Mouse (Mus musculus): ENCODE results near the gene Msgn1. TPM values are rescaled to one million over a fixed set of nuclear protein-coding genes. Genes with fewer than 3 reads are reported as not detected.
A peak's percentile ranks its signal among the peaks of the same experiment; 100 is the strongest.

Msgn1 gene
- polyA plus RNA-seq, 1 experiment from 2014 or later, result 0.41 TPM

DNA sequence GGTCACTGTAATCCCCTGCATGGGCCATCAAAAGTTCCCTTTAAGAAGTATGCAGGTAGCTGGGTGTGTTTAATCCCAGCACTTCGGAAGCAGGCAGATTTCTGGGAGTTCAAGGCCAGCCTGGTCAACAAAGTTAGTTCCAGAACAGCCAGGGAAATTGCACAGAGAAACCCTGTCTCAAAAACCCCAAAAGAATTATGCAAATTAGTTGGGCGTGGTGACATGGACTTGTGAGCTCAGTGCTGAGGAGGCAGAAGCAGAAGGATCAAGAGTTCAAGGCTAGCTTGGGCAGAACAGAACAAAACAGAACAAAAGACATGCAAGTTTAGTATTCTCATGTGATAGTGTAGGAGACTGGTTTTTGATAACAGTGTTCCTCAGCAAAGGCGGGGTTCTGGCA is 13.8 kb upstream of the Msgn1 start:
- no peak overlapping the region for H3K9ac ChIP-seq (ENCODE audit: low read length)
- no peak overlapping the region for H3K27ac ChIP-seq (ENCODE audit: low read length)
- no peaks in the 10 kb centered on the region for H3K9me3 ChIP-seq (replicated peaks; ENCODE audit: control insufficient read depth, low read length)
- no peak for ATAC-seq (replicated peaks; ENCODE audit: extremely low read depth, insufficient read depth, low FRiP score)
- peaks cover 23% of the 10 kb centered on the region for H3K4me1 ChIP-seq (ENCODE audit: control insufficient read depth, insufficient read depth, low read length)
- 62% methylated on average over 3 of the region's 3 CpGs for WGBS
- no peaks in the 10 kb centered on the region for H3K36me3 ChIP-seq (ENCODE audit: control insufficient read depth, insufficient read depth)
- no peak overlapping the region for H3K4me3 ChIP-seq (ENCODE audit: low read length)
- no peaks in the 10 kb centered on the region for H3K27me3 ChIP-seq (ENCODE audit: control insufficient read depth, insufficient read depth, low read length)
- H3K4me2 ChIP-seq (ENCODE audit: low read depth, low read length), result no peak overlapping the region

- peak overlapping the region; percentile 76 for H3K27ac ChIP-seq (ENCODE audit: low read length)
- peak; percentile 71 for ATAC-seq (replicated peaks; ENCODE audit: extremely low read depth, insufficient read depth, low FRiP score)
- no peaks in the 10 kb centered on the region for H3K9me3 ChIP-seq (replicated peaks; ENCODE audit: control insufficient read depth, low read length)
- peaks cover 17% of the 10 kb centered on the region for H3K4me1 ChIP-seq (ENCODE audit: control insufficient read depth, insufficient read depth, low read length)
- peak overlapping the region; percentile 30; the same call in 1 of the 2 replicates for H3K9ac ChIP-seq (ENCODE audit: low read length)
- H3K27me3 ChIP-seq (ENCODE audit: control insufficient read depth, insufficient read depth, low read length), result no peaks in the 10 kb centered on the region
- no peak overlapping the region for H3K4me3 ChIP-seq (ENCODE audit: low read length)
- H3K4me2 ChIP-seq (ENCODE audit: low read depth, low read length), result peak overlapping the region; percentile 31
- H3K36me3 ChIP-seq (ENCODE audit: control insufficient read depth, insufficient read depth), result no peaks in the 10 kb centered on the region
- 40% methylated on average over 20 of the region's 20 CpGs for WGBS
These were observed 13.0 kb upstream of the Msgn1 start for GRCm38 (mm10) chr12:11221524-11222330.

DNA sequence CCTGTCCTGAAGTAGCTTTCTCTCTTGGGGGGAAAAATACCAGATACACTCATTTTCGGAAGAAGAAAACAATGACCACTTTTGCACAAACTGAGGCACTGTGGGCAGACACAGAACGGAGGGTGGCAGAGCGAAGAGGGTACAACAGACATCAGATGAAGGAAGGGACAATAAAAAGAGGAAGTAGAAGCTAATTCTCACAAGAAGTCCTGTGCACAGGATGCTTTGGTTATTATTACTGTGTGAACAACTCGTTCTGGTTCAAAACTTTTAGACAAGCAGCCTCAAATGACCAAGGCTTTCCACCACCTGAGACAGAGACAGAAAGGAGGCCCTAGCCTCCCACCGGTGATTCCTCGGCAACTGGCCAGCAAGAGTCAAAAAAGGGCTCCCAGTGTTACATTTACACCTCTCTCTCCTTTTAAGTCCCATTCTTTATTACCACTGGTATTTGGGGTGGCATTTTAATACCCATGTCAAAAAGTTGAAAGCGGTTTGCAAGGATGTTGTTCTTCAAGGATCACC is 9.0 kb upstream of the Msgn1 start:
- H3K4me3 ChIP-seq (ENCODE audit: low read length), result no peak overlapping the region
- H3K9me3 ChIP-seq (replicated peaks; ENCODE audit: control insufficient read depth, low read length), result no peaks in the 10 kb centered on the region
- H3K9ac ChIP-seq (ENCODE audit: low read length), result no peak overlapping the region
- H3K27me3 ChIP-seq (ENCODE audit: control insufficient read depth, insufficient read depth, low read length), result no peaks in the 10 kb centered on the region
- no peak for ATAC-seq (replicated peaks; ENCODE audit: extremely low read depth, insufficient read depth, low FRiP score)
- H3K4me2 ChIP-seq (ENCODE audit: low read depth, low read length), result no peak overlapping the region
- H3K4me1 ChIP-seq (ENCODE audit: control insufficient read depth, insufficient read depth, low read length), result peaks cover 9% of the 10 kb centered on the region
- H3K27ac ChIP-seq (ENCODE audit: low read length), result no peak overlapping the region
- 79% methylated on average over 7 of the region's 7 CpGs for WGBS
- H3K36me3 ChIP-seq (ENCODE audit: control insufficient read depth, insufficient read depth), result no peaks in the 10 kb centered on the region

DNA sequence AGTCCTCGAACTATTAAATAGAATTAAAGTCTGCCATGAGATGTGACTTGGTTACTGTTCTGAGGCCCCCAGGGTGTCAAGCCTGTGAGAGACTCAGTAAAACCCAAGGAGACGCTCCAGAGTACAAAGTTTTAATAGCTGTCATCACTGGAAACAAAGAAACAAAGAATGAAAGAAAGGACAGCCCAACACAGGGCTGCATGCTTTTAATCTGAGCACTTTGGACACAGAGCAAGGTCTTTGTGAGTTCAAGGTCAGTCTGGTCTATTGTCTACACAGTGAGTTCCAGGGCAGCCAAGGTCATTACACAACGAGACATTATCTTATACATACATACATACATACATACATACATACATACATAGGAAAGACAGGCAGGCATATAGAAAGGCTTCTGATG is 7.7 kb upstream of the Msgn1 start:
- Histone ChIP-seq H3K9me3 (replicated peaks; ENCODE audit: control insufficient read depth, low read length) (no peaks in the 10 kb centered on the region), H3K9ac (ENCODE audit: low read length) (no peak overlapping the region), H3K27ac (ENCODE audit: low read length) (no peak overlapping the region), H3K4me1 (ENCODE audit: control insufficient read depth, insufficient read depth, low read length) (no peaks in the 10 kb centered on the region; the same call in none of the 2 replicates), H3K4me2 (ENCODE audit: low read depth, low read length) (no peak overlapping the region), H3K36me3 (ENCODE audit: control insufficient read depth, insufficient read depth) (no peaks in the 10 kb centered on the region), H3K27me3 (ENCODE audit: control insufficient read depth, insufficient read depth, low read length) (no peaks in the 10 kb centered on the region), H3K4me3 (ENCODE audit: low read length) (no peak overlapping the region)
- 44% methylated on average over 3 of the region's 3 CpGs for WGBS
- ATAC-seq (replicated peaks; ENCODE audit: extremely low read depth, insufficient read depth, low FRiP score), result no peak

DNA sequence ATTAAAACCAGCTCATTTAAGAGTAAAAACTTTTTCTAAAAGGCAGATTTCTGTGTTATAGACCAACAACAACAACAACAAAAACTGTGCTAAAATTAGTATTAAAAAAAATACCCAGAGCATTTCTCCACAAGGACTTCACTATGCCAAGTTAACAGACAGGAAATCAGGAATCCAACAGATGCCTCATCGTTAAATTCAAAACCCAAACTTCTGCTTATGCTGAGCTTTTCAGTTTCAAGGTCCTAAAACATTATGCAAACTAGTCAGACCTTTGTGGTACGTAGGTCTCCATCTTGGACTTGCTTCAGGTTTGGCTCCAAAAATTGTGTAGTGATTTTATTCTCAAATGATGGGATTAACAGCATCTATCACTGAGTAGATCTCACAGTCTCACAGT is 6.8 kb upstream of the Msgn1 start:
- no peak overlapping the region for H3K27ac ChIP-seq (ENCODE audit: low read length)
- no peaks in the 10 kb centered on the region for H3K9me3 ChIP-seq (replicated peaks; ENCODE audit: control insufficient read depth, low read length)
- no peaks in the 10 kb centered on the region for H3K36me3 ChIP-seq (ENCODE audit: control insufficient read depth, insufficient read depth)
- no peak overlapping the region for H3K4me2 ChIP-seq (ENCODE audit: low read depth, low read length)
- H3K4me3 ChIP-seq (ENCODE audit: low read length), result no peak overlapping the region
- no peaks in the 10 kb centered on the region; the same call in 1 of the 2 replicates for H3K4me1 ChIP-seq (ENCODE audit: control insufficient read depth, insufficient read depth, low read length)
- no peaks in the 10 kb centered on the region for H3K27me3 ChIP-seq (ENCODE audit: control insufficient read depth, insufficient read depth, low read length)
- H3K9ac ChIP-seq (ENCODE audit: low read length), result no peak overlapping the region
- 82% methylated on average over 2 of the region's 2 CpGs for WGBS
- no peak for ATAC-seq (replicated peaks; ENCODE audit: extremely low read depth, insufficient read depth, low FRiP score)

- no peak for ATAC-seq (replicated peaks; ENCODE audit: extremely low read depth, insufficient read depth, low FRiP score)
- Histone ChIP-seq H3K27ac (ENCODE audit: low read length) (no peak overlapping the region), H3K9me3 (replicated peaks; ENCODE audit: control insufficient read depth, low read length) (no peaks in the 10 kb centered on the region), H3K4me3 (ENCODE audit: low read length) (no peak overlapping the region), H3K9ac (ENCODE audit: low read length) (no peak overlapping the region), H3K4me2 (ENCODE audit: low read depth, low read length) (no peak overlapping the region), H3K27me3 (ENCODE audit: control insufficient read depth, insufficient read depth, low read length) (no peaks in the 10 kb centered on the region), H3K4me1 (ENCODE audit: control insufficient read depth, insufficient read depth, low read length) (no peaks in the 10 kb centered on the region; the same call in 1 of the 2 replicates), H3K36me3 (ENCODE audit: control insufficient read depth, insufficient read depth) (no peaks in the 10 kb centered on the region)
These were observed 6.0 kb upstream of the Msgn1 start for GRCm38 (mm10) chr12:11214776-11215175.

DNA sequence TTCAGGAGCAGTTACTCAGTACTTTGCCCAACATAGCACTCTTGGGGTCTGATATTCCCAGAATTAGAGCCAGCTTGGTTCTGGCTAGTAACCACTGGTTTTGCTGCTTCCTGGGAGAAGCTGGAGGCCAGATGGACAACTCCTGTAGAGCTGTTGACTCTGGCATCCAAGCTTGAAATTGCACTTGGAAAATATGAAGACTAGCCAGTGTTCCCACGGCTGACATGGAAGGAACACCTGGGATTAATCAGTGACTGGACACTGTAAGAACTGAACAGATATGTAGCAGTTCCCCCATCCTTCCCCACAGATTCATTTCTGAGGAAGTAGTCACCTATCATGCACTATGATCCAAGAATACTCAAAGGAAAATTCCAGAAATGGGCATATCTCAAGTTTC is 4.1 kb upstream of the Msgn1 start:
- H3K4me2 ChIP-seq (ENCODE audit: low read depth, low read length), result no peak overlapping the region
- no peak overlapping the region for H3K9ac ChIP-seq (ENCODE audit: low read length)
- H3K27ac ChIP-seq (ENCODE audit: low read length), result no peak overlapping the region
- no peaks in the 10 kb centered on the region for H3K9me3 ChIP-seq (replicated peaks; ENCODE audit: control insufficient read depth, low read length)
- H3K4me3 ChIP-seq (ENCODE audit: low read length), result no peak overlapping the region
- H3K4me1 ChIP-seq (ENCODE audit: control insufficient read depth, insufficient read depth, low read length), result peaks cover 3% of the 10 kb centered on the region
- WGBS, result 69% methylated on average over 1 of the region's 1 CpGs
- ATAC-seq (replicated peaks; ENCODE audit: extremely low read depth, insufficient read depth, low FRiP score), result no peak
- no peaks in the 10 kb centered on the region for H3K27me3 ChIP-seq (ENCODE audit: control insufficient read depth, insufficient read depth, low read length)
- no peaks in the 10 kb centered on the region for H3K36me3 ChIP-seq (ENCODE audit: control insufficient read depth, insufficient read depth)

DNA sequence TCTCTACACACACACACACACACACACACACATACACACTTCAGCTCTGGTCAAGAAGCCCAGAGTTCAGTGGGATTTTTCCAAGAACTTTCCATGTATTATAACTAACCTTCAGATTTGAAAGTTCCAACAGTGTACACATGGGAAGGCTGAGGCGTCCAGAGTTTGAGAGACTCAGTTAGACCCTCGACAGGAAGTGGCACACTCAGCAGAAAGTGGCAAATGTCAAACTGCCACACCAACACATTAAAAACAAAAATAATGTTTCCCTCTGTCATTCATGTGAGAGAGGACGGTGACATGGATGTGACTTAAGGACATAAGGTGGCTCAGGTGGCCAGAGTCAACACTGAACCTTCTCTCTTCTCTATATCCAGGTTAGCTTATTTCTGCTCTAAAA is 1.6 kb upstream of the Msgn1 start:
- Histone ChIP-seq H3K4me1 (ENCODE audit: control insufficient read depth, insufficient read depth, low read length) (peaks cover 3% of the 10 kb centered on the region), H3K4me3 (ENCODE audit: low read length) (no peak overlapping the region), H3K9me3 (replicated peaks; ENCODE audit: control insufficient read depth, low read length) (no peaks in the 10 kb centered on the region), H3K27ac (ENCODE audit: low read length) (no peak overlapping the region), H3K27me3 (ENCODE audit: control insufficient read depth, insufficient read depth, low read length) (no peaks in the 10 kb centered on the region), H3K4me2 (ENCODE audit: low read depth, low read length) (no peak overlapping the region), H3K36me3 (ENCODE audit: control insufficient read depth, insufficient read depth) (no peaks in the 10 kb centered on the region), H3K9ac (ENCODE audit: low read length) (no peak overlapping the region)
- ATAC-seq (replicated peaks; ENCODE audit: extremely low read depth, insufficient read depth, low FRiP score), result no peak
- 59% methylated on average over 3 of the region's 3 CpGs for WGBS

DNA sequence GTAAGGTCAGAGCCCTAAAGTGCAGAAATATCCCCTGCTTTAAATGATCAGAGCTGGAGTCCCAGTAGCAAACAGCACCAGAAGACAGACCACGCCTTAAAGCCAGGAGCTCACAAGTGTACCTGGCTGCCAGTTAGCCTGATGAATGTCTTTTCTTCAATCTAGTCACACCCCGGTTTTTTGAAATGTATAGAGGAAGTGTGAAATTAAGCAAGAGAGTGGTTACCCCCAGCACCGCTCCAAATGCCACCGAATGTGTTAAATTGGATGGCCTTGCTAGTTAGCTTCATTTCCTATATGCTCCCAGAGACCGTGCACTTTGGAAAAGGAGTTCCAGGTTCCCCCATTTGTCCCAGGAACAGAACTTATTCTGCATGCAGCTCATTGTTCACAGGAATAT is 864 bp upstream of the Msgn1 start:
- Histone ChIP-seq H3K36me3 (ENCODE audit: control insufficient read depth, insufficient read depth) (no peaks in the 10 kb centered on the region), H3K4me2 (ENCODE audit: low read depth, low read length) (no peak overlapping the region), H3K4me1 (ENCODE audit: control insufficient read depth, insufficient read depth, low read length) (peaks cover 4% of the 10 kb centered on the region), H3K27ac (ENCODE audit: low read length) (no peak overlapping the region), H3K9me3 (replicated peaks; ENCODE audit: control insufficient read depth, low read length) (no peaks in the 10 kb centered on the region), H3K4me3 (ENCODE audit: low read length) (no peak overlapping the region), H3K27me3 (ENCODE audit: control insufficient read depth, insufficient read depth, low read length) (no peaks in the 10 kb centered on the region), H3K9ac (ENCODE audit: low read length) (no peak overlapping the region)
- WGBS, result 63% methylated on average over 5 of the region's 5 CpGs
- ATAC-seq (replicated peaks; ENCODE audit: extremely low read depth, insufficient read depth, low FRiP score), result no peak
